Mouse (Mus musculus) hindbrain, embryonic 12.5 days (tissue): ENCODE measurements around the gene Zranb3. TPM values are rescaled to one million over a fixed set of nuclear protein-coding genes. Genes with fewer than 3 reads are reported as not detected.
"Not testable (repeated sequence)": the region's sequence is repeated elsewhere in the genome, so short reads cannot be mapped to it uniquely, and the experiment has no call there.

ENCODE experiments used
- ATAC-seq: fragments of 200-750 bp; cut with Nextera tagmentation; 2 replicates; pipeline ENCODE4 v1.8.0; 2017; ENCODE audit warnings: moderate TSS enrichment; ENCODE audit not compliant: low FRiP score
- H3K27ac ChIP-seq: fragments of 300-500 bp; sonication (generic); 2 replicates; pipeline ENCODE4 v1.5.1; 2016; ENCODE audit warnings: mild to moderate bottlenecking
- H3K27me3 ChIP-seq: fragments of 300-500 bp; sonication (generic); 2 replicates; pipeline ENCODE4 v1.6.1; 2016; ENCODE audit warnings: mild to moderate bottlenecking
- H3K36me3 ChIP-seq: fragments of 300-500 bp; sonication (generic); 2 replicates; pipeline ENCODE4 v1.6.1; 2016; ENCODE audit warnings: mild to moderate bottlenecking
- H3K4me1 ChIP-seq: fragments of 300-500 bp; sonication (generic); 2 replicates; pipeline ENCODE4 v1.6.1; 2016
- H3K4me2 ChIP-seq: fragments of 300-500 bp; sonication (generic); replicated peaks from 2 replicates; pipeline ENCODE4 v1.6.1; 2016; ENCODE audit warnings: mild to moderate bottlenecking
- H3K4me3 ChIP-seq: fragments of 300-500 bp; sonication (generic); 2 replicates; pipeline ENCODE4 v1.5.1; 2016; ENCODE audit warnings: mild to moderate bottlenecking
- H3K9ac ChIP-seq: fragments of 300-500 bp; sonication (generic); 2 replicates; pipeline ENCODE4 v1.6.1; 2016; ENCODE audit warnings: mild to moderate bottlenecking, moderate library complexity
- H3K9me3 ChIP-seq: fragments of 300-500 bp; sonication (generic); replicated peaks from 2 replicates; pipeline ENCODE4 v1.6.1; 2016; ENCODE audit warnings: mild to moderate bottlenecking
- WGBS: fragments of 180-500 bp; shearing (Covaris S2); methylation state at CpG from one replicate; pipeline ENCODE4 v1.1.7; 2016; 5-methylcytosine and 5-hydroxymethylcytosine counted together
- polyA plus RNA-seq: library from polyadenylated mRNA; unstranded; fragments of >200 nt; fragmentation: Nextera tagmentation; extraction: Ambion mirVana; gene quantifications from 2 replicates; pipeline ENCODE4 v1.2.1, GENCODE M21; 2016

Zranb3 gene
- polyA plus RNA-seq, 1 experiment from 2014 or later, result 9.2 TPM

GRCm38 (mm10) chr1:128003712-128004370, 99.0 kb downstream of the Zranb3 start:
- H3K36me3 ChIP-seq, result no peaks in the 10 kb centered on the region
- no peak overlapping the region for H3K27ac ChIP-seq
- H3K4me2 ChIP-seq, result no peak overlapping the region
- no peak overlapping the region for H3K4me3 ChIP-seq
- H3K9me3 ChIP-seq, result no peaks in the 10 kb centered on the region
- 93% methylated on average over 4 of the region's 4 CpGs for WGBS
- ATAC-seq, result no peak
- H3K4me1 ChIP-seq, result no peaks in the 10 kb centered on the region
- no peak overlapping the region for H3K9ac ChIP-seq
- H3K27me3 ChIP-seq, result no peaks in the 10 kb centered on the region

- H3K4me3 ChIP-seq, result no peak overlapping the region
- H3K9me3 ChIP-seq, result no peaks in the 10 kb centered on the region
- no peak for ATAC-seq
- H3K27me3 ChIP-seq, result no peaks in the 10 kb centered on the region
- no peak overlapping the region for H3K4me2 ChIP-seq
- no peak overlapping the region for H3K27ac ChIP-seq
- no peaks in the 10 kb centered on the region for H3K4me1 ChIP-seq
- H3K9ac ChIP-seq, result no peak overlapping the region
- 87% methylated on average over 2 of the region's 2 CpGs for WGBS
- no peaks in the 10 kb centered on the region for H3K36me3 ChIP-seq
Observed at GRCm38 (mm10) chr1:128002159-128002558, 100.7 kb downstream of the Zranb3 start.

GRCm38 (mm10) chr1:128000931-128001330, 101.9 kb downstream of the Zranb3 start:
- H3K4me2 ChIP-seq, ATAC-seq, H3K27ac ChIP-seq, H3K9me3 ChIP-seq, H3K27me3 ChIP-seq, H3K4me3 ChIP-seq, H3K9ac ChIP-seq, H3K36me3 ChIP-seq, H3K4me1 ChIP-seq: not testable (repeated sequence)
- 86% methylated on average over 4 of the region's 4 CpGs for WGBS

GRCm38 (mm10) chr1:127993892-127994291, 109.0 kb downstream of the Zranb3 start:
- Histone ChIP-seq H3K27ac (no peak overlapping the region), H3K4me1 (peaks cover 8% of the 10 kb centered on the region; the same call in 1 of the 2 replicates), H3K9me3 (no peaks in the 10 kb centered on the region), H3K27me3 (no peaks in the 10 kb centered on the region), H3K4me2 (no peak overlapping the region), H3K36me3 (0 out of 2 replicates have a peak, but pooled peaks cover 4% of the 10 kb centered on the region), H3K4me3 (no peak overlapping the region), H3K9ac (no peak overlapping the region)
- WGBS, result 91% methylated on average over 4 of the region's 4 CpGs
- no peak for ATAC-seq

DNA sequence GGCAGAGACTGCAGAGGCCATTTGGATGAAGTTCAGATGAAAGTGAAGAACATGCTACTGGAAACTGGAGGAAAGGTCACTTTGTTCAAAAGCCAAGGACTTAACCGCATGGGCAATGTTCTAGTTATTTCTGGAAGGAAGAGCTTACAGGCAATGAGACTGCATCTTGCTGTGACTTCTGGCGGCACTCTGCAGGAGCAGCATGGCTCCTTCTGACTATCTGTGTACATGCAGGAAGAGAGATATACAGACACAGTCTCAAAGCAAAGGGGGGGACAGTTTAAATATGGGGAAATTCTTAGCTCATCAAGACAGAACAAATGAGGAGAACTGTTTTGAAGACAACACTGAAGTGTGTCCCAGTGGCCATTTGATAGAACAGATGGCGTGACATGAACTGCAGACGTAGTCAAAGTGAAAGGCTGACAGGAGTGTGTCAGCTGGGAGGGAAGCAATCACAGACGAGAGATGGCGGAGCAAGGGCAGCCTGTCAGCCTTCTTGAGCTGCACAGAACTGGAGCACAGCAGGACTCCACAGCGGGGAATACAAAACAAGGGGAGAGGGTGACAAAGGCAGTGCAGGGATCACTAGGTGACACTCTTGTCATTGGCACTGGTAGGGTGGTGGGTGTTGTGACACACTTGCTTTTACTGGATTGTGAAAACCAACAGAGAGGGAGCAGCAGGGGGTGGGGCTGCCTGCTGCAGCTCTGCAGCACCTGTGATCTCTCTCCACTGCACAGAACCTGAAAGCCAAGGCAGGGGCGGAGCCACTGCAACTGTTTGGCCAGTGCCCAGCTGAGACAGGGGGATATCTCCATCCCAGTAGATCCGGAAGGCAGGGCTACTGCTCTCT, 112.7 kb downstream of the Zranb3 start:
- Histone ChIP-seq H3K4me3 (no peak overlapping the region), H3K4me1 (peaks cover 10% of the 10 kb centered on the region; the same call in 1 of the 2 replicates), H3K4me2 (peak overlapping the region; percentile 17; the same call in 1 of the 2 replicates), H3K27ac (peak overlapping the region; percentile 57), H3K9ac (no peak overlapping the region), H3K9me3 (no peaks in the 10 kb centered on the region), H3K36me3 (0 out of 2 replicates have a peak, but pooled peaks cover 4% of the 10 kb centered on the region), H3K27me3 (no peaks in the 10 kb centered on the region)
- WGBS, result 47% methylated on average over 9 of the region's 9 CpGs
- peak; percentile 79 for ATAC-seq

GRCm38 (mm10) chr1:127989387-127989786, 113.5 kb downstream of the Zranb3 start:
- no peak for ATAC-seq
- WGBS, result 75% methylated on average over 4 of the region's 4 CpGs

GRCm38 (mm10) chr1:127988246-127988645, 114.6 kb downstream of the Zranb3 start:
- Histone ChIP-seq H3K9ac (no peak overlapping the region), H3K36me3 (0 out of 2 replicates have a peak, but pooled peaks cover 4% of the 10 kb centered on the region), H3K27ac (no peak overlapping the region), H3K4me1 (peaks cover 11% of the 10 kb centered on the region; the same call in 1 of the 2 replicates), H3K4me3 (no peak overlapping the region), H3K4me2 (no peak overlapping the region), H3K27me3 (no peaks in the 10 kb centered on the region), H3K9me3 (no peaks in the 10 kb centered on the region)
- 90% methylated on average over 3 of the region's 3 CpGs for WGBS
- ATAC-seq, result no peak

More at GRCm38 (mm10) chr1:127989387-127989786, 113.5 kb downstream of the Zranb3 start:
- peaks cover 11% of the 10 kb centered on the region; the same call in 1 of the 2 replicates for H3K4me1 ChIP-seq
- H3K9me3 ChIP-seq, result no peaks in the 10 kb centered on the region
- H3K4me3 ChIP-seq, result no peak overlapping the region
- no peaks in the 10 kb centered on the region for H3K27me3 ChIP-seq
- 0 out of 2 replicates have a peak, but pooled peaks cover 4% of the 10 kb centered on the region for H3K36me3 ChIP-seq
- no peak overlapping the region for H3K4me2 ChIP-seq
- no peak overlapping the region for H3K27ac ChIP-seq
- H3K9ac ChIP-seq, result no peak overlapping the region

- no peaks in the 10 kb centered on the region for H3K9me3 ChIP-seq
- H3K36me3 ChIP-seq, result no peaks in the 10 kb centered on the region
- peaks cover 9% of the 10 kb centered on the region; the same call in 1 of the 2 replicates for H3K4me1 ChIP-seq
- H3K9ac ChIP-seq, result no peak overlapping the region
- no peak for ATAC-seq
- no peak overlapping the region for H3K4me3 ChIP-seq
- 29% methylated on average over 3 of the region's 3 CpGs for WGBS
- H3K27ac ChIP-seq, result no peak overlapping the region
- no peaks in the 10 kb centered on the region for H3K27me3 ChIP-seq
- H3K4me2 ChIP-seq, result no peak overlapping the region
Observed at GRCm38 (mm10) chr1:127985391-127985790, 117.5 kb downstream of the Zranb3 start.

DNA sequence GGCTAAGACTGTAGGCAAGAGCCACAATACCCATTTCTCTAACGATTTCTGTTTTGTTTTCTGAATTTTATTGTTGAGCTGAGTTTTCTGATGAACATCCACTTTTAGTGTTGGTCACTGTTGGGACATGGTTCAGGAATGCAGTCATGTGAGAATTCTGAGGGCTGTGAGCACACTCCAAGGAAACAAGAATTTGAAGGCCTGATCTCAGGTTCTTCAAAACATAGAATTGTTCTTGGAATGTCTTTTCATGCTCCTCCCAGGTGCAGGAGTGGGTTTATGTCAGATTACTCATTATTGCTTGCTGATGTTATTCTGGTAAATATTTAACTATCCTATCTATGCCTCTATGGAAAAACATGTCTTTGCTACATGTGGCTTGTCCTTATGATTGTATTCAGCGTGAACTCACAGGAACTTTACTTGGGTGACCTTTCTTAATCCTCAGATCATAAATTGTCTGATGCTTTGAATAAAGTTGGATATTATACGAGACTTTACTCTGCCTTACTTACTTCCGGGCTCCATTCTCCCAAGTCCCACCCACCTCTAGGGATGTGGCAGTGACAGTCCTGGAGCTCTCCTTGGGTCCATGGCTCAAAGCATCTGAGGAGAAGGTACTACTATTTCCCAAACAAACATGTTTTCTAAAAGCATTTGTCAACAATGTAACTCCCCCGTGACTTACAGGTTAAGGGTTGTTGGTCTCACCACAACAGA, 119.4 kb downstream of the Zranb3 start:
- 93% methylated on average over 5 of the region's 5 CpGs for WGBS
- ATAC-seq, result no peak
- Histone ChIP-seq H3K4me1 (0 out of 2 replicates have a peak, but pooled peaks cover 3% of the 10 kb centered on the region), H3K9ac (no peak overlapping the region), H3K27ac (no peak overlapping the region), H3K9me3 (no peaks in the 10 kb centered on the region), H3K4me3 (no peak overlapping the region), H3K27me3 (no peaks in the 10 kb centered on the region), H3K4me2 (no peak overlapping the region), H3K36me3 (no peaks in the 10 kb centered on the region)

GRCm38 (mm10) chr1:127982268-127982667, 120.6 kb downstream of the Zranb3 start:
- no peak overlapping the region for H3K4me3 ChIP-seq
- H3K27ac ChIP-seq, result no peak overlapping the region
- ATAC-seq, result no peak
- WGBS, result 76% methylated on average over 3 of the region's 3 CpGs
- no peaks in the 10 kb centered on the region for H3K9me3 ChIP-seq
- H3K4me1 ChIP-seq, result 0 out of 2 replicates have a peak, but pooled peaks cover 3% of the 10 kb centered on the region
- no peaks in the 10 kb centered on the region for H3K36me3 ChIP-seq
- no peak overlapping the region for H3K9ac ChIP-seq
- no peak overlapping the region for H3K4me2 ChIP-seq
- H3K27me3 ChIP-seq, result no peaks in the 10 kb centered on the region

DNA sequence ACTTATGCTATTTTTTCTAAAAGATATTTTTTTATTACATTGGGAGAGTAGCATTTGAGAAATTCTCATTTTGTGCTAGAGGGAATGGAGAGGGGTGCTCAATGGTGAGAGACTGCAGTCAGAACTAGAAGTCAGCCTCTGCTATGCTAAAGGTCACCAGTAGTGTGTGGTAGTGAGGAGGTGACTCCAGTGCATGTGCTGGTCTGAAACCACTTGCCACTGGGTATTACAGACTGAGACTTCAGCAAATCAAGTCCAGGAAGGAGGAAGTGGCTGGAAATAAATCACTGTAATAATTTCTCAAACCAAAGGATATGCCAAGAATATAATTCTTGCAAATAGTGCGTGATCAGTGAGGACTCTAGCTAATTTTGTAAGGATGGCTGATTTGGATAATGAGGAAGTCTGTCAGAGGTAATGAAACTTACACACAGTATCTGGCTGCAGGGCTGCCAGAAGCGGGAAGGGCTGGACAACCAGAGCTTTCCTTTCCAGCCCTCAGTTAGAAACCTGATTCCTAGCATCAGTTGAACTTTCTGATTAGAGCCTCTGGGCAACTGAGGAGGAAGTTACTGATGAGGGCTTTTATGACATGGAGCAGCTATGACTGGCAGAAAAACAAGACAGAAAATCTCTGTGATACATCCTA, 121.8 kb downstream of the Zranb3 start:
- WGBS, result 80% methylated on average over 2 of the region's 2 CpGs
- no peaks in the 10 kb centered on the region for H3K9me3 ChIP-seq
- H3K9ac ChIP-seq, result no peak overlapping the region
- H3K4me3 ChIP-seq, result no peak overlapping the region
- H3K27ac ChIP-seq, result no peak overlapping the region
- no peak overlapping the region for H3K4me2 ChIP-seq
- H3K27me3 ChIP-seq, result no peaks in the 10 kb centered on the region
- no peaks in the 10 kb centered on the region for H3K36me3 ChIP-seq
- H3K4me1 ChIP-seq, result 0 out of 2 replicates have a peak, but pooled peaks cover 3% of the 10 kb centered on the region
- ATAC-seq, result no peak
